Mouse (Mus musculus): ENCODE measurements at regions not wholly inside any gene's neighbourhood (a gene's known extent, or its start where the extent isn't known, plus 50 kb on each side); places are given as distances from the start of the nearest gene placed in this dataset.
A peak's percentile ranks its signal among the peaks of the same experiment; 100 is the strongest.

DNA sequence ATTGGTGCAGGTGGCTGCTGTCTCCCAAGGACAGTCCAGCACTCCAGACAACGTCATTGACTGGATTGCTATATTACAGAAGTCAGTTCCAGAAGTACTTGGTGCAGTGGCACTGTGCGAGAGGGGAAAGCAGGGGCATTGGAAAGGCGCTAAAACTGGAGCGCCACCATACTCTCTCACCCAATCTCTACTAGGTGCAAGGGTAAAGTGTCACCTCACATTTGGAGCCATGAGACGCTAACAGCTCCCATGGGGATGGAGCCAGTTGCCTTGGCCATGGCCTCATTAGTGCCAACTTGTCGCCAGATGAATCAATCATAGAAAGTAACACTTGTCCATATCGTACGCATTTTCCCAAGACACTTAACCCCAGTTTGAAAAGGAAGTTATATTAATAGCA, 1617.2 kb upstream of the Gulo start:
- no peak for DNase-seq (ENCODE audit: low read depth, low spot score)

DNA sequence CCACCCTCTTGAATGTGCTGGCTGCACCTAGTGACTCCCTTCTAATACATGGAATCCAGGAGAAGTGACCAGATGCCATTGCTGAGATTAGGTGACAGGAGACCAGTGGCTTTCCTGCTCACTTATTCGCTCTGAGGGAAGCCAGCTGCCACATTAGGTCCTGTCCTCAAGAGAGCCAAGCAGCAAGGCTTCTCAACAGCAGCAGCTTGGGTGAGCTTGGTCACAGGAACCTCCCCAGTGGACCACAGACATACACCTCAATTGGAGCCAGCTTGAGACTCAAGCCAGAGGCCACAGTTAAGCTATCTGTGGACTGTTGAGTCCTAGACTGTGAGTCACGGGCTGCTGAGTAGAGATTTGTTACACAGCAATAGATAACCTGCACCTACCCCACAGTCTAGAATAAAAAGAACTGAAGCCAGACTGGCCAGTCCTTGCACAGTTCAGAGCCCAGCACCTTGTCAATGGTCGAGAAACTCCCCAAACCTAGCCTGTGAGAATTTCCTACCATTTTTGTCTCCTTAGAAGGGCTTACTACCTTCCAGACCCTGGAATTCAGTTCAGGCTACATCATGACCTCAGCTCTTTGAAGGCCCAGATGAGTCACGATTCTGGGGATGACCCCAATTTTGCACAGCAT, 1615.0 kb upstream of the Gulo start:
- no peak for DNase-seq (ENCODE audit: low read depth, low spot score)

DNA sequence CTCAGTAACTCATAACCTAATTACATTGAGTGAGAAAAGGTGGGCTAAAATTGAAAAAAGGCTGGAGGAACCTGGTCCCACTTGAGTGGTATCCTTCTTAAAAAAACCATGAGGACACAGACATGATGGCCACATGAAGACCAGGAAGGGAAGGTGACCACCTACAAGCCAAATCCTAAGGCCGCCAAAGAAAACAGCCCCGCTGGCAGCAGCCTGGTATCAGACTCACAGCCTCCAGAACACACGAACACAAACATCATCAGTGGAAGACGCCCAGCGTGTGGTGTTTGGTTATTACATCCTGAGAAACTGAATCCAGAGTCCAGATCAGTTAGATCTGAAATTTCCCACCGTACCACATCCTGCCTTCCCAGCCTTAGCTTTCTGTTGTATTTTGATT, 1613.9 kb upstream of the Gulo start:
- DNase-seq (ENCODE audit: low read depth, low spot score) = no peak

DNA sequence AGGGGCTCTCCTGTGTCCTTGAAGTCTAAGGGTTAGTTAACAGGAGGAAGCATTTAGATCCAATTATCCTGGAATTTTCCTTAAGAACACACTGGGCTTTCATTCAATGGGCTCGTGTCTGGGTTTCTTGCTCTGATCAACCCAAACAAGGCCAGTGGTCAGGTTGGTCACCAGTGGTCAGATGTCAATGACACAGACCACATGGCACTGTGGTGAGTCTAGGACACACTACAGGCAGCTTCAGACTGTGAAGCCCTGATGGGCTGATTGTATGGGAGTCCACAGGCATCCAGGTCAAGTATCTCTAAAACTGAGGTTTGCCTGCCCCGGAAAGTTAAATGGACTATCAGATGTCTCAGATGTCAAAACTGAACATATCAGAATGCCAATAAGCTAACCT, 1612.5 kb upstream of the Gulo start:
- no peak for DNase-seq (ENCODE audit: low read depth, low spot score)

DNA sequence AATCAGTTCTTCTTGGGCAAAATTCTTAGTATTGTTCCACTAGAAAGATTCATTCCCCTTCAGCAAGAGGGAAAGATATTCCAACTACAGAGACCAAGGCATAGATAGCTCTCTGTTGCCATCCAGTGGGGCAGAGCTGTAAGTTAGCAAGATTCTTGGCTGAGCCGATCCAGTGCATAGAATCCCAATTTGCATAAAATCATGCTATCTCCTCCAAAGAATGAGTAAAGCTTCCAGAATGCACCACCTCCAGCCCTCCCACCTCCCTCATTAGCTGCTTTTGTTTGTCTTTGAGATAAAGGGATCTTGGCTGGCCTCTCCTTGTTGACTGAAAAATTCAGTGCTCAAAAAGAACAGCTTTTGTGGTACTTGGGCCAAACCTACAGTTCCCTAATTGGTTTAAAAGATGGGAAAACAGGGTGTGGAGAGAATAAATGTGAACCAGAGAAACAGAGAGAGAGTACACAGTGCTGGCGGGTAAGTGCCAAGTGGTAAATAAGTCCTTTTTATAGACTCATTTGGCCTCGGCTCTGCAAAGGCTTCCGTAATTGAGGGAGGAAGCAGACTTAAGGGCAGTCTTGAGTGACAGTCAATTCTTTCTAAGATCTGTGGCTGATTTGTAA, 1612.0 kb upstream of the Gulo start:
- DNase-seq (ENCODE audit: low read depth, low spot score) = peak; percentile 71

DNA sequence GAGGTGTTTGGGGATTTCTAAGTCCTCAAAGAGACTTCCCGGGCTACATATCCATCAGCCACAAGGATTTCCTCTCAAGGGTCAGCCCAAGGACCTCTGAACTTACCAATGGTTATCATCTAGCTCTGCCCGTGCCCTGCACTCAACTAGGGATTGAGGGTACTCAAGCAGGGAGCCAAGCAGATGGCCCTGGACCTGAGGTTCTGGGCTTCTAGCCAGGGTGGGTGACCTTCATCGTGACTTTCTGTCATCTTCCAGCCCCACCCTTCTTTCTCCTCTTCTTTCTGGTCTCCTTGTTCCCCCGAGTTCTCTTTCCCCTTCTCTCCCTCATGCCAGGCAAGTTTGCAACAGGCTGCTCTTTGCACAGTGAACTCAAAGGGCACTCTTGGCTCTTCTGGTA, 1610.6 kb upstream of the Gulo start:
- DNase-seq (ENCODE audit: low read depth, low spot score) = no peak

DNA sequence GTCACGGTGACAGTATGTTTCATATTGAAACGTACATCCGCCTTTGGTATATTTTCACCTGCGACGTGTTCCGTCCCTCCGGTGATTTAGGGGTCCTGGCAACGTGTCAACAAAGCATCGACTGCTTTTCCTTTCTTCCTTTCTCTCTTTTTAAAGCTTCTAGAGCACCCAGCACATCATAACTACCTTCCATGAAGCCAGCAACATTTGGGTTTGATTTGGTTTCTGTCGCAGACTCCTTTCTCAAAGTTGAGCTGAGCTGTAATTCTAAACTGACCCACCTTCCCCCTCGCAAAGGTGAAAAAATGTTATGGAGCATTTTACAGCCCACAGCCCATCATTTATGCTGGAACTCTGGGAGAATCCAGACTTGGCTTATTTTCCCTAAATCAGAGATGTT, 1605.4 kb upstream of the Gulo start:
- no peak for DNase-seq (ENCODE audit: low read depth, low spot score)

DNA sequence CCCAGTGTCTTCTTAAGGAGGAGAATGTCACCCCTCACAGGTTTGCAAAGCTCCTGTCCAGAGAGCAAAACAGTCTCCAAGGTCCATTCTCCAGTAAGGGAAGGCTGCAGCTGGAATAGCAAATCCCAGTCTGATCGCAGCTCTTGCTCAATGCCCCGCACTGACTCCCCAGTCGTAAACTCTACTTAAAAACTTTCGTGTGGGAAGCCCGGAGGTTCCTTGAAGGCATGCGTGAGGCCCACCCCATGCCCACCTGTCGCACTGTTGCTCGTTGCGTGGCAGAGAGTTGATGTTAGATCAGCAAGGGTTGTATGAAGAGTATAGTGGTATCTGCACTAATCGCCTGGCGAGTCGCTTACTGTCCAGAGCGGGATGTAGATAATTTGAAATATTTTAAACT, 1604.7 kb upstream of the Gulo start:
- DNase-seq (ENCODE audit: low read depth, low spot score) = no peak

DNA sequence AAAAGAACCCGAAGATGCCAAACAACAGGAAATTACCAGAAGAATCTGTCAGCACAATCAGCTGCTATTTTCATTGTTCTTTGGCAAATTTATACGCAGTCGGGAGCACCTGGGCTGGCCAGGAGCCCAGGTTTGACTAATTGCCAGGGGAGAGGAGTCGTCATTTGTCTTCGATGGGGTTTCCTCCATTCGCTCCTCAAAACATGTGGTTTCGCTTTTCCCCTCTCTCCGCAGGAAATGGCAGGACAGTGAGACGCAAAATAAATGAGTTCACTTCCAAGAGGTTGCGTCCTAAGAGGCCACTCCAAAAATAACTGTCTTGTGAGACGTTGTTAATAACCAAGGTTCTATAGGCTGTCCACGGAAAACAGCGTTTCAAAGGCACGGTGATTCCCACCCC, 1604.2 kb upstream of the Gulo start:
- peak; percentile 66 for DNase-seq (ENCODE audit: low read depth, low spot score)

DNA sequence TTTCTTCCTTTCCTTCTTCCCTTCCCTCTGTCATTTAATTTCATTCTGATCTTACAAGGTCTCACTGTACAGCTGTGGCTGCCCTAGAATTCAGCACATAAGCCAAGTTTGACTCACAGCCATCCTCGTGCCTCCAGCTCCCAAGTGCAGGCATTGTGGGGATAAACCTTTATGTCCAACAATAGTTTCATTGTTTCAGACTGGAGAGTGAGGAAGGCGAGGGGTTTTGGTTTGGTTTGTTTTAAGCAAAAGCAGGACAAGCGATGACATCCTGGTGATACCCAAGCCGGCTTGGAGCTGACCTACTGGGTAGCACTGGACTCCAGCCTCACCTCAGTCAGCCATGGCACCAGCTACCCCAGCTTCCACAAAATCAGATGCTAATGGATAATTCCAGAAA, 1603.5 kb upstream of the Gulo start:
- no peak for DNase-seq (ENCODE audit: low read depth, low spot score)

DNA sequence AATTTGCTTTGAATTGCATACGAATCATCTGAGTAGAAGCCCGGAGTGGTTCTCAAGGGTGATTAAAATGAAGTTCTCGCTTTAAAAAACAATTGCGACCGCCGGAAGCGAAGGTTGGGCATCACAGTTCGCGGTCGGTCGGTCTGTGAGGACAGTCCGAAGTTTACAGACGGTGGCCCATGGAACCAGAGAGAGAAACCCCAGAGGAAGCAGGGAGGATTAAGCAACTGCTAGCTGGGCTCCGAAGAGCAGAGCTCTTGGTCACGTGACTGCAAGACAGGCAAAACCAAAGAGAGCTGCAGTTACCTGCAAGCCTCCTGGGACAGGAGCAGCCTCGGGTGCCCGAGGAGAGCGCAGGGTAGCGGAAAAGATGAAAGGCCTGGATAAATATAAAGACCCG, 1599.3 kb upstream of the Gulo start:
- no peak for DNase-seq (ENCODE audit: low read depth, low spot score)

DNA sequence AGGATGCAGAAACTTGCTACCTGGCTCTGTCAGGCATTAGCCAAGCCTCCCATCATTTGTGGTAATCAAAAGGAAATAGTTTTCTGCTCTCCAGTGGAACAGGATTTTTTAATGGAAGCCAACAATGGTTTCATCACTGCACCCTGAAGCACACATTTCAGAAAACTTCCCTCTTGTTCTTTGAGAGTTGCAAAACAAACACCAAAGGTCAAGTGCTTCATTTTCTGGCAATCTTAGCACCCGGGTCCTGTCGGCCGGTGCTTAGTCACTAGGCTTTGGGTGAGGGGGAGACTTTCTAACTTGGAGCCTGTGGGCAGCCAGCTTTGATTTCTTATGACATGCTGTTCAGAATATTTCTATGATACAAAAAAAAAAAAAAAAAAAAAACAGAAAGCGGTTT, 1594.0 kb upstream of the Gulo start:
- DNase-seq (ENCODE audit: low read depth, low spot score) = no peak

DNA sequence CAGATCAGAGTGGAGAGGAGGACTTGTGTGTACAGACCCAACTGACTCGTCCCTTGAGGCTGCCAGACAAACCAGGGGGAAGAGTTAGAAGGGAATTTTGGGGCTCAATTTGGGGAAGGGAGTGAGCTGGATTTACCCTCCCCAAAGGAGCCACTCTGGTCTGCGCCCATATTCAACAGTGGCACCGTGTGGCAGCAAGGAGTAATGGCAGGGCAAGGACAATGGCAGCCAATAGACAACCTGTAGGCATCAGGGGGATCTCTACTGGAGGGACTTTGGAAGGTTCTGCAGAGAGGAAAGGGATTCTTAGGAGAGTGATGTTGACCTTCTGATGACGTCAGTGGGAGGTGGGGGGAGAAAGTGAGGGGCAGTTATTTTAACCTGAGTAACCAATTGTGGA, 1590.7 kb upstream of the Gulo start:
- no peak for DNase-seq (ENCODE audit: low read depth, low spot score)

DNA sequence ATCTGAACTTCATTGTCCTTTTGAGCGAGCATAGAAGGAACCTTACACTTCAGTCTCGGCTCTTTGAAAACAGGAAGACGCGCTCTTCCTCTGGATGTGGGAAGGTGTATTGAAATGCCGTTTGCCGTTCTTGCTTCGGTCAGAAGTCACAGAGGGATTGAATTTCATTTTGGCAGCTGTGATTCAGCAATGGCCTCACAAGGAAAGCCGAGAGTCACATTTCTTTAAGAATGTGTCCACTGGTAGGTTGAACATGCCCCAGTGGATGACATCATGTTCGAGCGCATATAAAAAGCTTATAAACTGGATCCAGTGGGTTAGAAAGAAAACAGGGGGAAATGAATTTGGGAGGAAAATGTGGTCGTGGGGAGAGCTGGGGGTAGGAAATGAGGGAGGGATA, 1579.6 kb upstream of the Gulo start:
- no peak for DNase-seq (ENCODE audit: low read depth, low spot score)

DNA sequence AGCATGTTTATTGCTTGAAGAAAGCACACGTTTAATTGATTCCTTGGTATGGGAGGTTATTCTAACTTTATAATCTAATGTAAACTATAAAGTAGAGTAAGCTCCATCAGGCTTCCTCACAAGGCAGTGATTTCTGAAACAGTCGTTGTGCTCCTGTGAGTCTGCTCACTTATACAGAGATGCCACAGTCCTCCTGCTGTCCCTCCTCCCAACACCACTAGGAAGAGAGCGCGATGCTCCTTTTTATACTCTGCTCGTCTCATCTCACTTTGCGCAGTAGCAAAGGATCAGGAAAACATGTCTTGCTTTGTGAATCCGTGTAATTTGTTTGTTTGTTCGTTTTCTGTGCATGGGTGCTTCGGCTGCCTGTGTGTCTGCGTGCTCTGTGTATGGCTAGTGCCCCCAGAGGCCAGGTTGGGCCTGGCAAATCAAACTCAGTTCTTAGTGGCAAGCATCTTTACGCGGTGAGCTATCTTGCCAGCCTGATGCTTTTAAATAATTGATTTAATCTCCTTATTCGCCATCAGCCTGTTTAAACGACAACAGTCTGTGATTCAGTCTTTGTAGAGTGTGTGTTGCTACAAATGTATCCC, 1575.5 kb upstream of the Gulo start:
- DNase-seq (ENCODE audit: low read depth, low spot score) = no peak

DNA sequence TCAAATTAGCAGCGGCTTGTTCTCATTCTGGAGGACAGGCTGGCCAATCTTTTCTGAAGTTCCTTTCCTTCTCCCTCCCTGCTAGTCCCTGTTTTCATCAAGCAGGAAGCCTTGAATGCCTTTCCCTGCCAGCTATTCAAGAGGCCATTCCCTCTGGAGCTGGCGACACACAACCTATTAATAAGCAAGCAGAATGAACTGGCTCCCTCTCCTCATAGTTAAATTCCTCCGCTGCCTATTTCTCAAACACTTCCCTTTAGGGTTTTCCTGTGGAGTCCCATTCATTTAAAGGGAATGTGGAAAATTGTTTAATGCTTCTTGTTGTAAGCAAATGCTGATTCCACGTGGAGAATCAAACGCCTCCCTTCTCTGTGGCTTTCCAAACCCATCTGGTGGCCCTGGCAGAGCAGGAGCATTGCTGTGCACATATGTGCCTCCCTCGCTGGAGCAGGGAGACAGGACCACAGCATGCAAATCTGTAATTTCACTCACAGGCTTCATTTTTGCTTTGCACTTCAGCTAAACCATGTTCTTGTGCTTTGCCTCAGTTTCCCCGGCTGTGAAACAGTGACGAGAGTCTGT, 1573.3 kb upstream of the Gulo start:
- no peak for DNase-seq (ENCODE audit: low read depth, low spot score)

DNA sequence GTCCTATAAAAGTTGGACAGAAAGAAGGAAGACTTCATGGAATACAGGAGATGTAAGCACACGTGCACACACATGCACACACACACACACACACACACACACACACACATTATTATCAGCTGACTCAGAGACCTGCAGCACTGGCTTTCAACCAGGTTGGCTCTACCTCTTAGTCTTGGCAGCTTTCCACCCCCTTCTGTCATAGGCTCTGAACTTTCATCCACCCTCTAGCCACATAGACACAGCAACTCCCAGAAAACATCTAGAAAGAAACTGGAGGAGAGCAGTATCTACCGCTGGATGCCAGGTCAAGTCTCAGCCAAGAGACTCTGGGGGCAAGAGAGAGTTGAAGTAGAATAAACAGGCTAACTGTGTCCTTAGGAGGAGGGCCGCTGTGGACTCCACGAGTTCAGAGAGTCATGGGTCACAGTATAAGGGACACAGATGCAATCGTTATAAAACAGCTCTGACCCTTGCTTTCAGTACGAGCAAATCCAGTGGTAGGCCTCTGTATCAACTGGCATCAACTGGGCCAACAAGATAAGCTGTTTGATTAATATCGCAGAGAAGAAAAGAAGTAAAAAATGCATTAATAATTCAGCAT, 1565.4 kb upstream of the Gulo start:
- no peak for DNase-seq (ENCODE audit: low read depth, low spot score)

DNA sequence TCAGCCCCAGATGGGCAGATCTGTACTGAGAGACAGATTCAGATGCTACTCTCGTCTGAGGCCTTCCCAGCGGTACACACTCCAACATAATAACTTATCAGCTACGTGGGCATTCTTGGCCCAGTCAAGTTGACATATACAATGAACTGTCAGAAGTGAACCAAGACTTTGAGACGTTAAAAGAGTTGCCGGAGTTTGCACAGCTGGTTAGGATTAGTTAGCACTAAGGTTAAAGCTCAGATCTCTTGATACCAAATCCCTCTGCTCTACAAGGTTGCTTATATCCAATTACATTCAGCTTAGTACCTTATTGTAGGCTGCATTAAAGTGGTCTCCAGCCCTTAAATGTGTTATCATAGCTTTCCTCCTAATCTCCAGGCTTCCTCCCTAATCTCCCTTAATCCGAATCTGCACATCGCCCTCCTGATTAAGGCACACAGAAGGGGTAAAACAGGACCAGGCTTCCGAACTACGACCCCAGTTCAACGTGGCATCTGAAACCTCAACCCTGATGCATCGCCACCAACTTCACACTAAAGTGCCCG, 1564.5 kb upstream of the Gulo start:
- no peak for DNase-seq (ENCODE audit: low read depth, low spot score)

DNA sequence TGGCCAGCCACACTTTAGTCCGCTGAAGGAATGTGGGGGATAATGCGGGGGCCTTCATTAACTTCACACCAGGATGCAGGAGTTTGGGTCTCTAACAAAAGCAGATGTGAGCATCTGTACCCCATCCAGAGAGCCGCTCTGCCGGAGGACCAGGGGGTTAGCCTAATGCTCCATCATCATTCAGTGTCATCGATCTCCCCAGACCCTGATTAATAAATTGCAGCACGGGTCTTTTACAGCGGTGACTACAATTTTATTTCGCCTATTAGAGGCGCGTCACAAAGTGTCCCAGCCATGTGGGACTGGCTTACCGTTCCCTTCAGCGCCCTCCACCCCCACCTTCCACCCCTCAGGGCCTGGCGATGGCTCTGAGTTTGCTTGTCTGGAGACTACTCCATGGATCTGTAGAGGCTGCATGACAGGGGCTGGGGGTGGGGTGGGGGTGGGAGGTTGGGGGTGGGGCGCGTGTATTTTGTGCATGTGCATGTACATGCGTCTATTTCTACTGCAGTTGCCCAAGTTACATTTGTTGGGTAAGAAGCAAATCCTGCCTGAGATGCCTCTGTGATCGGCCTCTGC, 1560.8 kb upstream of the Gulo start:
- peak; percentile 47 for DNase-seq (ENCODE audit: low read depth, low spot score)

DNA sequence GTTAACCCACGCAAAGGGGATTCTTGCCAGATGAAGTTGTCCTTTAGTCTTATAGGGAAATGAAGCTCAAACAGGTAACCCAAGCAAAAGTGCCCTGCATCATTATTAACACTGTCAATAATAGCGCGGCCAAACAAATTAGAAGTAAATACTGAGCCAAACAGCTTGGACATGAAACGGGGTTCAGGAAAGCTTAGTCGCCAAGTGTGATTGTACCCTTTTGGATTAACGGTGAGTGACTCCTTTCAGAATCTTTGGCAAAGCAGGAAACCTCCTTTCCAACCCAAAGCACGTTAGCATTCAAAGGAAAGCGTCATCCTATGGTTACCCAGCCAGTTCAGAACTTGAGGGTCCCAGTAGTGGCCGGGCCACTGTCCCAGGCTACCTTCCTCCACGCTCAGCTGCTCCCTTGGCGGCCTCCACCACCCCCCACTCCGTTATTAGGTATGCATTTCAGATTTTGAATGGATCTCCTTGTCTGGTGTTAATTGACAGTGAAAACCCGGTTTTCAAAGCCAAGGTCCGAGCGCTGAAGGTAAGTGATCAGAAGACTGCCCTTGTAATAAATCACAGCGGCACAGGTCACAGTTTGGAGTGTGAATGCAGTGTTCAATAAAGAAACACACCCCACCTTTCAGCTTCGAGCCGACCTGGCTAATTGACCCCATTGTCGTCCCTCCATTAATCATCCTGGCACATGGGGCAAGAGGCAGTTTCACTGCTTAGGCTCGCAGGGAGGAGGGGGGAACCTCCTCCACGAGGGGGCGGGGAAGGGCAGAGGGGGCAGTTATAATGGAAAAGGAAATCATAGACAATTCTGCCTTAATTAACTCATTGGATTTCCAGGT, 1560.1 kb upstream of the Gulo start:
- peak; percentile 83 for DNase-seq (ENCODE audit: low read depth, low spot score)

DNA sequence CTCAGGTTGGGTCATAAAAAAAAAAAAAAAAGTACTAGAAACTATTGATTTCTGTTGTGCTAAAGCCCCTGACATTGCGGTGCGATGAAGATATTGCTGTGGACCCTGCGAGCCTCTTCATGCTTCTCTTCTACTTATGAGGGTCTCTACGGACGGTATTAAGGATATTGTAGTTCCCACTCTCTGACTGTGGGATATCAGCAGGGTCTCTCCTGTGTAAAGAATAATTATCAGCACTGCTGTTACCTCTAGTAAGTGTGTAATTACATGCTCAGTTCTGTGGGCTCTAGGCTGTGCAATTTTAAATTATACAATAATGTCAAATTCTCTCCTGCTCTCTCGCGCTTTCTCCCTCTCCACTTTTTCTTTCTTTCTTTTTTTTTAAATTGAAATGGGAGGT, 1545.9 kb upstream of the Gulo start:
- no peak for DNase-seq (ENCODE audit: low read depth, low spot score)

All from mesoderm, embryonic 11.5 days (tissue).